Mouse (Mus musculus) neural tube, postnatal 0 days (tissue): ENCODE data around the gene Usp33. TPM values are rescaled to one million over a fixed set of nuclear protein-coding genes. Genes with fewer than 3 reads are reported as not detected.

Experiments used
- polyA plus RNA-seq: library from polyadenylated mRNA; unstranded; fragments of >200 nt; fragmentation: Nextera tagmentation; extraction: Ambion mirVana; gene quantifications from 2 replicates; pipeline ENCODE4 v1.2.1, GENCODE M21; 2015

Usp33 gene
- 58.4 and 60.3 TPM in 2 replicates for polyA plus RNA-seq

GRCm38 (mm10) chr3:152345732-152346632 is at the start of gene Usp33:
TSS of gene Usp33 (plus strand) at chr3:152346478.

GRCm38 (mm10) chr3:152339862-152340557 is 6.3 kb upstream of the Usp33 start, which contains the start of gene Miga1:
TSS of gene Miga1 (minus strand) at chr3:152340407.

GRCm38 (mm10) chr3:152395350-152396277 is 49.3 kb downstream of the Usp33 start, which contains the start of gene Zzz3:
TSS of gene Zzz3 (plus strand) at chr3:152395473.

Other genes starting within 250 kb of the Usp33 start
- 13.4 and 14.8 TPM in 2 replicates for gene Gipc2, start 180.2 kb upstream of the Usp33 start, polyA plus RNA-seq
- 51.8 and 52.5 TPM in 2 replicates for gene Dnajb4, start 136.2 kb upstream of the Usp33 start, polyA plus RNA-seq
- 106 and 114 TPM in 2 replicates for gene Fubp1, start 136.1 kb upstream of the Usp33 start, polyA plus RNA-seq
- 2.9 and 3.6 TPM in 2 replicates for gene Nexn, start 80.1 kb upstream of the Usp33 start, polyA plus RNA-seq
- gene Miga1, start 6.1 kb upstream of the Usp33 start, polyA plus RNA-seq, result 17.6 and 18.4 TPM in 2 replicates
- gene Zzz3, start 49.0 kb downstream of the Usp33 start, polyA plus RNA-seq, result 20.9 and 22.3 TPM in 2 replicates